Mouse (Mus musculus) left cerebral cortex, adult 18-20 months (tissue): ENCODE measurements around the gene 2410004B18Rik. TPM values are rescaled to one million over a fixed set of nuclear protein-coding genes. Genes with fewer than 3 reads are reported as not detected.

Experiments
- total RNA-seq, 2 experiments: library from RNA; stranded (reverse); gene quantifications; 2 replicates each; pipeline ENCODE4 v1.2.3; 2021

Gene 2410004B18Rik
- total RNA-seq, 2 experiments from 2014 or later = 38.6 to 38.9 TPM

Other genes with a start within 250 kb of the 2410004B18Rik start
- 10 to 100 TPM; 54.7 to 57.8 TPM for gene Ddah1, start 179.3 kb upstream of the 2410004B18Rik start, total RNA-seq
- gene Bcl10, start 15.2 kb upstream of the 2410004B18Rik start, total RNA-seq = 10 to 100 TPM; 13.2 to 15.0 TPM
- 1 to 10 TPM; 2.6 TPM for gene Syde2, start 49.9 kb downstream of the 2410004B18Rik start, total RNA-seq
- under 1 TPM in 1 of 2 experiments, not detected in 1; 0.37 TPM for gene Wdr63, start 170.1 kb downstream of the 2410004B18Rik start, total RNA-seq
- not detected for gene Mcoln3, start 179.4 kb downstream of the 2410004B18Rik start, total RNA-seq
- gene Mcoln2, start 211.8 kb downstream of the 2410004B18Rik start, total RNA-seq = not detected